Mouse (Mus musculus): ENCODE measurements at regions not wholly inside any gene's neighbourhood (a gene's known extent, or its start where the extent isn't known, plus 50 kb on each side); places are given as distances from the start of the nearest gene placed in this dataset.

DNA sequence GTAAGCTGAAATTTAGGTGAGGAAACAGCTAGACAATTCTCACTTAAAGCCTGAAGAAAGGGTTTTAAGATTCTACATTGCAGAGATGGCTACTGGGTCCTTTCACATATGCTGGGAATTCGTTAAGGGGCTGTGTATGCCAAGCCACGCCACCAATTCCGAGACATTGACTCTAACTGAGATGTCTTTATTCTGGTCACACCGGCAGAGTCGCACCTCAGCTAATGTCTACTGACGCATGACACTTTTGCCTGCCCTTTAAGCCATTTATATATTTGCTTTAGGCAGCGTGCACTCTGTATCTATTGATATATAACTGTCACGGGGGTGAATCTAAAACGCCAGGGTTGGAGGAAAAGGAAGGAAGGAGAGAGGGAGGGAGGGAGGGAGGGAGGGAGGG is 156.7 kb upstream of the Btg1 start:
- Histone ChIP-seq H3K4me1 (ENCODE audit: control insufficient read depth in 1 of 2, insufficient read depth in 2 of 2, low read length in 2 of 2) (no peaks in the 10 kb centered on the region), H3K27ac (ENCODE audit: control insufficient read depth, low read depth, low read length) (no peak overlapping the region), H3K9me3 (replicated peaks; ENCODE audit: insufficient read depth, low read length) (no peaks in the 10 kb centered on the region), H3K4me3 (ENCODE audit: control insufficient read depth in 1 of 2, insufficient read depth in 1 of 2, low read depth in 2 of 2, low read length in 2 of 2) (no peak overlapping the region), H3K9ac (ENCODE audit: control insufficient read depth, low read depth, low read length, poor library complexity, severe bottlenecking) (no peak overlapping the region), H3K36me3 (ENCODE audit: control insufficient read depth in 1 of 2, insufficient read depth in 2 of 2, low read length in 2 of 2) (no peaks in the 10 kb centered on the region), H3K27me3 (ENCODE audit: control insufficient read depth in 1 of 2, insufficient read depth in 2 of 2, low read length in 2 of 2) (no peaks in the 10 kb centered on the region), H3K79me2 (ENCODE audit: control insufficient read depth, insufficient read depth, low read length, poor library complexity) (no peaks in the 10 kb centered on the region)
- TF ChIP-seq GATA1 (IDR thresholded peaks at IDR 0.05; ENCODE audit: low read depth, low read length) = no peak
- TF ChIP-seq ZMIZ1 (IDR thresholded peaks at IDR 0.05; ENCODE audit: low read depth, low read length) = no peak
- no peak for TF ChIP-seq ZKSCAN1 (IDR thresholded peaks at IDR 0.05; ENCODE audit: low read depth, low read length)
- no peak for TF ChIP-seq ZNF384 (IDR thresholded peaks at IDR 0.05; ENCODE audit: low read depth, low read length)
- no peak for TF ChIP-seq EP300 (IDR thresholded peaks at IDR 0.05; ENCODE audit: low read depth in 1 of 2, low read length in 2 of 2)
- TF ChIP-seq CHD2 (IDR thresholded peaks at IDR 0.05; ENCODE audit: low read length) = no peak
- no peak for TF ChIP-seq ZC3H11A (IDR thresholded peaks at IDR 0.05; ENCODE audit: low read depth, low read length)
- no peak for TF ChIP-seq POLR2AphosphoS5 (IDR thresholded peaks at IDR 0.05; ENCODE audit: borderline replicate concordance, low read depth, low read length)
- TF ChIP-seq E2F4 (IDR thresholded peaks at IDR 0.05; ENCODE audit: borderline replicate concordance, low read depth, low read length) = no peak
- no peak for TF ChIP-seq MXI1 (IDR thresholded peaks at IDR 0.05; ENCODE audit: low read depth, low read length)
- TF ChIP-seq USF1 (IDR thresholded peaks at IDR 0.05; ENCODE audit: low read depth, low read length) = no peak
- no peak for TF ChIP-seq MAFK (IDR thresholded peaks at IDR 0.05; ENCODE audit: borderline replicate concordance, low read depth, low read length)
- no peak for TF ChIP-seq MYB (IDR thresholded peaks at IDR 0.05; ENCODE audit: low read depth, low read length)
- TF ChIP-seq POLR2A (IDR thresholded peaks at IDR 0.05; ENCODE audit: control insufficient read depth in 1 of 2, insufficient read depth in 1 of 2, low read depth in 1 of 2, low read length in 2 of 2, poor library complexity in 1 of 2) = no peak
- TF ChIP-seq SIN3A (IDR thresholded peaks at IDR 0.05; ENCODE audit: low read length) = no peak
- no peak for TF ChIP-seq MAZ (IDR thresholded peaks at IDR 0.05; ENCODE audit: low read depth, low read length)
- no peak for TF ChIP-seq MAX (IDR thresholded peaks at IDR 0.05; ENCODE audit: low read length)
- TF ChIP-seq TAL1 (IDR thresholded peaks at IDR 0.05; ENCODE audit: low read length) = no peak
- DNase-seq (ENCODE audit: low read depth, low spot score) = no peak

DNA sequence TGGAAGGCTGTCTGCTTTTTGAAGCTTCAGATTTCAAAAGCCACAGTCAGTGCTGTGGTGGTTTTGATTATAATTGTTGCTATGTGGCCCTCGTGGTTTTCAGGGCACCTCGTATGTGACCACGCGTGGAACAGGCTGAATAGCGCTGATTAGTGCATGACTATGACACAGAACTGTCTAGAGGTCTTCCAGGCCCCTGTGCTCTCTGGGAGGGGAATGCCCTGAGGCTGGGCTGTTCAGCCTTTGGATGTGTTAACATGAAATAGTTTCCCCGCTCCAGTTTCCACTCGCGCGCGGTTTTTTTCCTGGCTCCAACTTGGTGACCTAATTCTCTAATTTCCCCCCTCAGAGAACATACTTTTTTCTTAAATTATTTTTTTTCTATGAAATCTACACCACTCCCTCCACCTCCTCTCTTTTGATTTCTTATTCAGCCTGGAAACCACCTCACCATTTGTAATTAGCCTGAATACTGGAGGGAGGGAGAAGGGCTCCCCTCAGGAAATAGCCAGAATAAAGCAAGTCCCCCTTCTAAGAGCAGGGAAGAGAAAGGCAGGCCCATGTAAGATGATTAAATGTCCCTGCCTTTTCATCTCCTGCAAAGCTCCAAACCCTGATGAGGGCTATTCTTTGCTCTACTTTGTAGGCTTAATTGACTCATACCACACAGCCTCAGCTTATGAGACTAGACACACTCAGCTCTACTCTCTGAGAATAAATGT is 156.0 kb upstream of the Btg1 start:
- H3K27me3 ChIP-seq (ENCODE audit: control insufficient read depth in 1 of 2, insufficient read depth in 2 of 2, low read length in 2 of 2) = no peaks in the 10 kb centered on the region
- H3K27ac ChIP-seq (ENCODE audit: control insufficient read depth, low read depth, low read length) = no peak overlapping the region
- no peak overlapping the region for H3K4me3 ChIP-seq (ENCODE audit: control insufficient read depth in 1 of 2, insufficient read depth in 1 of 2, low read depth in 2 of 2, low read length in 2 of 2)

More for the DNA sequence above, 156.0 kb upstream of the Btg1 start:
- Histone ChIP-seq H3K79me2 (ENCODE audit: control insufficient read depth, insufficient read depth, low read length, poor library complexity) (no peaks in the 10 kb centered on the region), H3K36me3 (ENCODE audit: control insufficient read depth in 1 of 2, insufficient read depth in 2 of 2, low read length in 2 of 2) (no peaks in the 10 kb centered on the region), H3K9ac (ENCODE audit: control insufficient read depth, low read depth, low read length, poor library complexity, severe bottlenecking) (no peak overlapping the region), H3K4me1 (ENCODE audit: control insufficient read depth in 1 of 2, insufficient read depth in 2 of 2, low read length in 2 of 2) (no peaks in the 10 kb centered on the region), H3K9me3 (replicated peaks; ENCODE audit: insufficient read depth, low read length) (no peaks in the 10 kb centered on the region)
- TF ChIP-seq UBTF (IDR thresholded peaks at IDR 0.05; ENCODE audit: borderline replicate concordance, insufficient read depth, low read depth, low read length) (no peak), ETS1 (IDR thresholded peaks at IDR 0.05; ENCODE audit: low read depth, low read length) (no peak), JUND (IDR thresholded peaks at IDR 0.05; ENCODE audit: low read depth, low read length) (no peak), SIN3A (IDR thresholded peaks at IDR 0.05; ENCODE audit: low read length) (no peak), ZNF384 (IDR thresholded peaks at IDR 0.05; ENCODE audit: low read depth, low read length) (no peak), KAT2A (conservative IDR thresholded peaks at IDR 0.05; ENCODE audit: low read depth, low read length) (no peak), MEF2A (IDR thresholded peaks at IDR 0.05; ENCODE audit: extremely low read depth, insufficient replicate concordance, low read depth, low read length, poor library complexity, severe bottlenecking) (no peak), TCF12 (IDR thresholded peaks at IDR 0.05; ENCODE audit: low read depth, low read length) (no peak), NELFE (IDR thresholded peaks at IDR 0.05; ENCODE audit: low read depth, low read length) (no peak)
- no peak for DNase-seq (ENCODE audit: low read depth, low spot score)
